Mouse (Mus musculus) spleen, adult 2 months (tissue): ENCODE measurements around the gene S1pr4.

Source experiments
- CTCF ChIP-seq: fragments of 200-500 bp; IDR thresholded peaks from 2 replicates; pipeline ENCODE4 v1.5.1; 2011; ENCODE audit warnings: mild to moderate bottlenecking, inconsistent platforms; ENCODE audit not compliant: insufficient read depth, insufficient read length, insufficient replicate concordance; ENCODE audit errors: extremely low read depth
- POLR2A ChIP-seq: fragments of 200-500 bp; IDR thresholded peaks from 2 replicates; pipeline ENCODE4 v1.6.1; 2011; ENCODE audit warnings: low read depth, low read length, inconsistent platforms

DNA sequence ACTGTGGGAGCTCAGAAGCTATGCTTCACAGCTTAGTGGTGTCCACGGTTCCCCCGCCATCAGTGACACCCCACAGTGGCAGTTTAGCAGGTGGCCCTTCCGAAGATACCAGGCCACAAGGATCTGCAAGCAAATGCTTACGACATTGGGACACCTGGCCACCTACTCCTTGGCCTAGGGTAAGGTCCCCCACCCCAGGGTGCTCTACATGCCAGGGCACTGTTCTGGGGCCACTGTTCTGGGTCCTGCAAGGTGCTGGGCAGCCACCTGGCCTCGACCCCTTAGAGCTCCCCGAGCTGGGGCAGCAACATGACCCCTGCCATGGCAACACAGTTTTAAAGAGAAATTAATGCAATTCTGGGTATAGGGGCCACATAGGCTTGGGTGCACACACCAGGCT is 4.8 kb downstream of the S1pr4 start:
- TF ChIP-seq CTCF (no peak), POLR2A (no peak)
